ENCODE assay signal across 19 mouse cellular contexts in the genomic region with DNA sequence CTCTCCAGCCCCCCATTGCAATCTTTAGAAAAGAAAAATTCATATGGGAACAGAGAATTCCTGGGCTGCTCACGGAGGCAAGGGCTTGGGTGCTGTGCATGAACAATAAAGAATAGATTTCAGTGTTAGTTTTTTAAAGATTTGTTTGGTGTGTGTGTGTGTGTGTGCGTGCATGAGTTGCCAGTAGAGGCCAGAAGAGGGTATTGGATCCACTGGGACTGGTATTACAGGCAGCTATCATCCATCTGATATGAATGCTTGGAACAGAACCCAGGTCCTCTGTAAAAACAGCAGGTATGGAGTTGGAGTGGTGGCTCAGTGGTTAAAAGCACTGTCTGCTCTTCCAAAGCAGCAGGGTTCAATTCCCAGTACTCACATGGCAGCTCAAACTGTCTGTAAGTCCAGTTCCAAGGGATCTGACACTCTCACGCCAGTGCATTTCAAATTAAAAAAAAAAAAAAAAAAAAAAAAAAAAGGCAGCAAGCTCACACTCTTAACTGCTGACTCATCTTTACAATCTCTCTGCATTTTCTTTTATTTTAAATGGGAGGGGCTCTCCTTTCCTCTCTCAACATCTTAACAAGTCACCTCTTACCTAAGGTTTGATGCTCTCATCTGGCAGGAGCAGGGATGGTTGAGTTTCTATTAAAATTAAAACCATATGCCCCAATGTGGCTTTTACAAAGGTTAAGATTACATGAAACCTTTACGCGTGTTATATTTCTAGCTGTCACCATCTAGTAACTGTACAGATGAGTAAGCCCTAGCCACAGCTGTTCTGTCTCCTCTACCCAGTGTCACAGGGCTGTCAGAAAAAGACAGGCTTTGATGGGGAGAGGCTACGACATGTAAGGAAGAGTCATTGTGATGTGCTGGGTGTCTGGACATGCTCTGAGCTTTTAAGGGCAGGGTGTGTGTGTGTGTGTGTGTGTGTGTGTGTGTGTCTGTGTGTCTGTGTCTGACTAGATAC. TPM values are rescaled to one million over a fixed set of nuclear protein-coding genes. Genes with fewer than 3 reads are reported as not detected.
DNase-seq lines count a peak whose midpoint lies in the region; ATAC-seq and TF ChIP-seq lines count a peak whose summit lies in the region.
"Had no signal": no experiment of that assay in that cellular context is flagged by ENCODE, and none has a peak within 500 bp of the region (broad histone marks: within the 10 kb centered on the region; RNA-seq: fewer than 3 reads in every experiment).

No protein-coding gene starts in this region.

- H3K9me3 ChIP-seq in lung, embryonic 16.5 days (ENCODE audit: control insufficient read depth, low read length) = no peaks in the 10 kb centered on the region; the same call in 1 of the 2 replicates
- H3K9me3 ChIP-seq in MEL (replicated peaks; ENCODE audit: insufficient read depth, low read length) = no peaks in the 10 kb centered on the region
- no peaks in the 10 kb centered on the region for H3K9me3 ChIP-seq in forebrain, embryonic 11.5 days (ENCODE audit: control insufficient read depth, low read length)
- H3K9me3 ChIP-seq: forebrain, embryonic 13.5 days; stomach, embryonic 15.5 days had no signal

- no peak for TF ChIP-seq CTCF in C2C12 (IDR thresholded peaks at IDR 0.05; ENCODE audit: control insufficient read depth, insufficient read depth, insufficient read length)
- TF ChIP-seq CTCF in MEL (IDR thresholded peaks at IDR 0.05 in 2 of 3, conservative IDR thresholded peaks at IDR 0.05 in 1 of 3; ENCODE audit: control insufficient read depth in 1 of 3, insufficient read depth in 1 of 3, low read depth in 2 of 3, low read length in 3 of 3, poor library complexity in 1 of 3, severe bottlenecking in 1 of 3) = peak in 1 of 3 experiments; percentile 1; a peak in 1 of 6 replicates

- H3K27ac ChIP-seq in lung, embryonic 16.5 days (ENCODE audit: low read length) = no peak overlapping the region
- H3K27ac ChIP-seq in MEL (ENCODE audit: control insufficient read depth, low read depth, low read length) = peak overlapping the region; percentile 55
- no peak overlapping the region for H3K27ac ChIP-seq in forebrain, embryonic 11.5 days (ENCODE audit: low read depth, low read length)
- H3K27ac ChIP-seq: forebrain, embryonic 13.5 days; stomach, embryonic 15.5 days had no signal

- TF ChIP-seq POLR2A in MEL (IDR thresholded peaks at IDR 0.05; ENCODE audit: control insufficient read depth in 1 of 2, insufficient read depth in 1 of 2, low read depth in 1 of 2, low read length in 2 of 2, poor library complexity in 1 of 2) = no peak

- H3ac ChIP-seq in C2C12 (ENCODE audit: control insufficient read depth, insufficient read length, low read depth) = no peak overlapping the region

- ATAC-seq in lung, embryonic 16.5 days (ENCODE audit: low read depth) = peak; percentile 24; the same call in 1 of the 2 replicates
- no peak for ATAC-seq in forebrain, embryonic 11.5 days (replicated peaks; ENCODE audit: low FRiP score)
- ATAC-seq: activated CD4-positive, CD25-positive, alpha-beta regulatory T cell, adult 4 months; forebrain, embryonic 13.5 days had no signal

- no peaks in the 10 kb centered on the region for H3K36me3 ChIP-seq in lung, embryonic 16.5 days (ENCODE audit: control insufficient read depth, insufficient read depth, low read length)
- no peaks in the 10 kb centered on the region for H3K36me3 ChIP-seq in C2C12 (ENCODE audit: control insufficient read depth, insufficient read depth)
- H3K36me3 ChIP-seq in MEL (ENCODE audit: control insufficient read depth in 1 of 2, insufficient read depth in 2 of 2, low read length in 2 of 2) = peaks cover 0 to 40% of the 10 kb centered on the region in 2 experiments; a peak in 2 of 4 replicates
- H3K36me3 ChIP-seq in forebrain, embryonic 11.5 days (ENCODE audit: control insufficient read depth, insufficient read depth, low read length) = no peaks in the 10 kb centered on the region
- H3K36me3 ChIP-seq: stomach, embryonic 15.5 days had no signal

- H3K4me2 ChIP-seq in lung, embryonic 16.5 days (ENCODE audit: low read depth, low read length) = no peak overlapping the region
- no peak overlapping the region for H3K4me2 ChIP-seq in forebrain, embryonic 11.5 days (ENCODE audit: low read depth, low read length, severe bottlenecking)
- H3K4me2 ChIP-seq: forebrain, embryonic 13.5 days; liver, embryonic 11.5 days; stomach, embryonic 15.5 days had no signal

- no peaks in the 10 kb centered on the region for H3K79me3 ChIP-seq in C2C12 (ENCODE audit: low read depth)

- no peaks in the 10 kb centered on the region for H3K27me3 ChIP-seq in lung, embryonic 16.5 days (ENCODE audit: control insufficient read depth, insufficient read depth, low read depth, low read length)
- H3K27me3 ChIP-seq in C2C12 (ENCODE audit: control insufficient read depth, insufficient read depth, insufficient read length) (no peaks in the 10 kb centered on the region), MEL (ENCODE audit: control insufficient read depth in 1 of 2, insufficient read depth in 2 of 2, low read length in 2 of 2) (no peaks in the 10 kb centered on the region)
- no peaks in the 10 kb centered on the region for H3K27me3 ChIP-seq in forebrain, embryonic 11.5 days (ENCODE audit: control insufficient read depth, insufficient read depth, low read length)
- H3K27me3 ChIP-seq: stomach, embryonic 15.5 days had no signal

- H3K9ac ChIP-seq in lung, embryonic 16.5 days (ENCODE audit: low read length) = no peak overlapping the region
- H3K9ac ChIP-seq in MEL (ENCODE audit: control insufficient read depth, low read depth, low read length, poor library complexity, severe bottlenecking) = no peak overlapping the region
- H3K9ac ChIP-seq in forebrain, embryonic 11.5 days (ENCODE audit: low read length) = no peak overlapping the region
- H3K9ac ChIP-seq: forebrain, embryonic 13.5 days; stomach, embryonic 15.5 days had no signal

- H3K79me2 ChIP-seq in C2C12 (ENCODE audit: control insufficient read depth, insufficient read depth) = no peaks in the 10 kb centered on the region
- peaks cover 2% of the 10 kb centered on the region; the same call in 1 of the 2 replicates for H3K79me2 ChIP-seq in MEL (ENCODE audit: control insufficient read depth, insufficient read depth, low read length, poor library complexity)

- peaks cover 45% of the 10 kb centered on the region for H3K4me1 ChIP-seq in lung, embryonic 16.5 days (replicated peaks; ENCODE audit: control insufficient read depth, insufficient read depth, low read length)
- peaks cover 28 to 60% of the 10 kb centered on the region in 2 experiments for H3K4me1 ChIP-seq in MEL (ENCODE audit: control insufficient read depth in 1 of 2, insufficient read depth in 2 of 2, low read length in 2 of 2)
- peaks cover 13% of the 10 kb centered on the region for H3K4me1 ChIP-seq in forebrain, embryonic 11.5 days (replicated peaks; ENCODE audit: control insufficient read depth, insufficient read depth, low read length)

- no peak for TF ChIP-seq RAD21 in MEL (IDR thresholded peaks at IDR 0.05; ENCODE audit: low read depth, low read length)

- no peak for DNase-seq in lung, postnatal 10 days
- peak; percentile 65 for DNase-seq in MEL (ENCODE audit: low read depth, low spot score)
- peak; percentile 59 for DNase-seq in forelimb bud, embryonic 11.5 days (ENCODE audit: low read depth, low spot score)
- no peak for DNase-seq in forebrain, embryonic 11.5 days (ENCODE audit: low spot score)
- DNase-seq in kidney, postnatal 25 days = no peak
- no peak for DNase-seq in adrenal gland, postnatal 14 days
- DNase-seq: adrenal gland, postnatal 25 days; cerebellum, adult 11 months; gastrocnemius, postnatal 14 days; kidney, adult 2 months; kidney, postnatal 10 days; lung, adult 2 months; thymus, adult 18-20 months had no signal

- WGBS in lung, embryonic 16.5 days = 75% methylated on average over 6 of the region's 6 CpGs
- 87% methylated on average over 6 of the region's 6 CpGs for WGBS in forebrain, embryonic 11.5 days

- H3K4me3 ChIP-seq in lung, embryonic 16.5 days (ENCODE audit: low read length) = no peak overlapping the region
- H3K4me3 ChIP-seq in C2C12 (ENCODE audit: insufficient read depth, poor library complexity, severe bottlenecking) (no peak overlapping the region), MEL (ENCODE audit: control insufficient read depth in 1 of 2, insufficient read depth in 1 of 2, low read depth in 2 of 2, low read length in 2 of 2) (no peak overlapping the region)
- H3K4me3 ChIP-seq in forebrain, embryonic 11.5 days (ENCODE audit: low read depth, low read length) = no peak overlapping the region
- H3K4me3 ChIP-seq: forebrain, embryonic 13.5 days; stomach, embryonic 15.5 days had no signal

- peak; percentile 25 to 40; a peak in 2 of 4 replicates for TF ChIP-seq EP300 in MEL (IDR thresholded peaks at IDR 0.05; ENCODE audit: low read depth in 1 of 2, low read length in 2 of 2)

TF ChIP-seq in C2C12, 6 proteins besides CTCF, POLR2A, EP300 and RAD21 (continues in another document):
- peak; percentile 20 for TF ChIP-seq MAX (IDR thresholded peaks at IDR 0.05)
- no peak for TF ChIP-seq MYOG (IDR thresholded peaks at IDR 0.05; ENCODE audit: control insufficient read depth, extremely low read depth, insufficient read length)
- TF ChIP-seq MYOD1 (IDR thresholded peaks at IDR 0.05; ENCODE audit: control insufficient read depth, insufficient read length, low read depth) = peak; percentile 99

TF ChIP-seq in MEL, 35 proteins besides CTCF, POLR2A, EP300 and RAD21 (continues in another document):
- TF ChIP-seq SMC3 (IDR thresholded peaks at IDR 0.05; ENCODE audit: low read depth, low read length) (peak; percentile 20; the same call in 1 of the 2 replicates), MYB (IDR thresholded peaks at IDR 0.05; ENCODE audit: low read depth, low read length) (no peak), CHD2 (IDR thresholded peaks at IDR 0.05; ENCODE audit: low read length) (no peak), MYC (IDR thresholded peaks at IDR 0.05; ENCODE audit: low read depth, low read length) (peak; percentile 28; the same call in 1 of the 2 replicates)

RNA-seq across cellular contexts. Expression of gene Sec22b, which starts 33.6 kb away (rescaled TPM):
- 146 and 147 TPM in 2 replicates for polyA plus RNA-seq in lung, embryonic 16.5 days (2015; fragmentation: Nextera tagmentation; extraction: Ambion mirVana)
- 60.0 TPM for polyA plus RNA-seq in C2C12 (2012; fragmentation: generic; extraction: Trizol)
- total RNA-seq in MEL (2012; rRNA removed) = 35.3 and 36.8 TPM in 2 replicates
- polyA plus RNA-seq in MEL (2012; ENCODE audit: insufficient read depth in 1 of 2, insufficient read length in 2 of 2, low read depth in 1 of 2, low replicate concordance in 2 of 2, missing spikeins in 1 of 2) = 10 to 100 TPM in 1 of 2 experiments, not detected in 1; 43.3 TPM
- polyA plus RNA-seq in forebrain, embryonic 11.5 days (2014; fragmentation: Nextera tagmentation; extraction: Ambion mirVana) = 121 and 122 TPM in 2 replicates
- total RNA-seq in adrenal gland, postnatal 14 days (2021) = 95.8 and 101 TPM in 2 replicates

RNA-seq across cellular contexts. Expression of gene Pde4dip, which starts 46.1 kb away (rescaled TPM):
- polyA plus RNA-seq in lung, embryonic 16.5 days (2015; fragmentation: Nextera tagmentation; extraction: Ambion mirVana) = 18.4 and 18.9 TPM in 2 replicates
- polyA plus RNA-seq in C2C12 (2012; fragmentation: generic; extraction: Trizol) (26.4 TPM), MEL (2012; ENCODE audit: insufficient read depth in 1 of 2, insufficient read length in 2 of 2, low read depth in 1 of 2, low replicate concordance in 2 of 2, missing spikeins in 1 of 2) (10 to 100 TPM in 1 of 2 experiments, not detected in 1; 47.6 TPM)
- 52.4 and 53.3 TPM in 2 replicates for total RNA-seq in MEL (2012; rRNA removed)
- 25.7 and 27.2 TPM in 2 replicates for polyA plus RNA-seq in forebrain, embryonic 11.5 days (2014; fragmentation: Nextera tagmentation; extraction: Ambion mirVana)
- total RNA-seq in adrenal gland, postnatal 14 days (2021) = 35.6 and 40.9 TPM in 2 replicates

Comparison
In these comparisons a context has a peak if more than half of its experiments do, and no peak if none do; other contexts are left out.
1. DNase-seq: peak in MEL (single experiment) and forelimb bud, embryonic 11.5 days (single experiment); none in lung, postnatal 10 days (single experiment), forebrain, embryonic 11.5 days (single experiment), kidney, postnatal 25 days (0 of 2) and adrenal gland, postnatal 14 days (single experiment).